Mouse (Mus musculus) E14TG2a.4 (cell line): ENCODE data around the gene Rhd.

Source experiments
- CTCF ChIP-seq: conservative IDR thresholded peaks from 2 replicates; pipeline ENCODE4 v1.5.1; 2014; ENCODE audit warnings: low read length
- NANOG ChIP-seq: IDR thresholded peaks from 2 replicates; pipeline ENCODE4 v1.6.1; 2014; ENCODE audit warnings: borderline replicate concordance, low read length, mixed read lengths
- POU5F1 ChIP-seq: IDR thresholded peaks from 2 replicates; pipeline ENCODE4 v1.6.1; 2014; ENCODE audit warnings: low read length, borderline replicate concordance

GRCm38 (mm10) chr4:134943758-134944538 lies 79.6 kb downstream of the Rhd start:
- no peak for TF ChIP-seq CTCF
- no peak for TF ChIP-seq NANOG
- no peak for TF ChIP-seq POU5F1
